Mouse (Mus musculus): ENCODE results near the gene Plxnb1.

DNA sequence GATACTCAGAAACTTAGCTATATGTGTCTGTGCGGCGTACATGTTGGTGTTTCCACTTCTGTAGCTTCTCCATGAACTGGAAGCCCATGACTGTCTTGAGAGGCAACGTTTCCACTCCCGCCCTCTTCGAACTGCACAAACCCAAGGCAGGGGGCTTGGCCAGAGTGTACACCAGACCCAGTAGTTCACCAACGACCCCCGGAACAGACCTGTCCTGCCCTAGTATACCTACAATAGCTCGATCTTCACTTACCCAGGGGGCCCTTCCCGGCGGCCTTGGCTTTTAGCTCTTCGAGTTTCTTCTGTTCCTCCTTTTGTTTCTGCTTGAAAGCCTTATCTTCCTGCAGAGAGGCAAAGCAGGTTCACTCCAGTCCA, 13.5 kb upstream of the Plxnb1 start:
- TF ChIP-seq CTCF (conservative IDR thresholded peaks at IDR 0.05; ENCODE audit: low read length) (no peak), NANOG (IDR thresholded peaks at IDR 0.05; ENCODE audit: borderline replicate concordance, low read length) (no peak), POU5F1 (IDR thresholded peaks at IDR 0.05; ENCODE audit: borderline replicate concordance, low read length) (no peak)
